Mouse (Mus musculus) heart, embryonic 11.5 days (tissue): Measurements from ENCODE around the gene Timm50. TPM values are rescaled to one million over a fixed set of nuclear protein-coding genes. Genes with fewer than 3 reads are reported as not detected.

Experiments used
- ATAC-seq: fragments of 200-750 bp; cut with Nextera tagmentation; replicated peaks from 2 replicates; pipeline ENCODE4 v1.8.0; 2017; ENCODE audit warnings: moderate library complexity; ENCODE audit not compliant: insufficient number of reproducible peaks, low FRiP score, low TSS enrichment
- H3K27ac ChIP-seq: fragments of 300-500 bp; sonication (generic); 2 replicates; pipeline ENCODE4 v1.5.1; 2014; ENCODE audit warnings: mild to moderate bottlenecking, low read depth, low read length
- H3K27me3 ChIP-seq: fragments of 300-500 bp; sonication (generic); 2 replicates; pipeline ENCODE4 v1.6.1; 2014; ENCODE audit warnings: mild to moderate bottlenecking, low read length, mixed read lengths; ENCODE audit not compliant: control insufficient read depth, insufficient read depth
- H3K36me3 ChIP-seq: fragments of 300-500 bp; sonication (generic); 2 replicates; pipeline ENCODE4 v1.6.1; 2014; ENCODE audit warnings: mild to moderate bottlenecking, low read length, moderate library complexity, mixed read lengths; ENCODE audit not compliant: control insufficient read depth, insufficient read depth
- H3K4me1 ChIP-seq: fragments of 300-500 bp; sonication (generic); 2 replicates; pipeline ENCODE4 v1.6.1; 2014; ENCODE audit warnings: low read length; ENCODE audit not compliant: control insufficient read depth, insufficient read depth
- H3K4me2 ChIP-seq: fragments of 300-500 bp; sonication (generic); 2 replicates; pipeline ENCODE4 v1.6.1; 2014; ENCODE audit warnings: mild to moderate bottlenecking, moderate library complexity
- H3K4me3 ChIP-seq: fragments of 300-500 bp; sonication (generic); 2 replicates; pipeline ENCODE4 v1.5.1; 2014; ENCODE audit warnings: low read depth, low read length
- H3K9ac ChIP-seq: fragments of 300-500 bp; sonication (generic); 2 replicates; pipeline ENCODE4 v1.6.1; 2014; ENCODE audit warnings: mild to moderate bottlenecking, low read depth, low read length, moderate library complexity
- H3K9me3 ChIP-seq: fragments of 300-500 bp; sonication (generic); replicated peaks from 2 replicates; pipeline ENCODE4 v1.6.1; 2016; ENCODE audit warnings: low read length; ENCODE audit not compliant: control insufficient read depth
- WGBS: fragments of 180-500 bp; shearing (Covaris S2); extraction: QIAGEN DNeasy Blood & Tissue Kit; methylation state at CpG from one replicate; pipeline ENCODE4 v1.1.7; 2014; ENCODE audit not compliant: insufficient replicate concordance; 5-methylcytosine and 5-hydroxymethylcytosine counted together
- polyA plus RNA-seq: library from polyadenylated mRNA; unstranded; fragments of >200 nt; fragmentation: Nextera tagmentation; extraction: Ambion mirVana; gene quantifications from 2 replicates; pipeline ENCODE4 v1.2.1, GENCODE M21; 2014

The Timm50 gene
- polyA plus RNA-seq, 1 experiment from 2014 or later: 141 TPM

DNA sequence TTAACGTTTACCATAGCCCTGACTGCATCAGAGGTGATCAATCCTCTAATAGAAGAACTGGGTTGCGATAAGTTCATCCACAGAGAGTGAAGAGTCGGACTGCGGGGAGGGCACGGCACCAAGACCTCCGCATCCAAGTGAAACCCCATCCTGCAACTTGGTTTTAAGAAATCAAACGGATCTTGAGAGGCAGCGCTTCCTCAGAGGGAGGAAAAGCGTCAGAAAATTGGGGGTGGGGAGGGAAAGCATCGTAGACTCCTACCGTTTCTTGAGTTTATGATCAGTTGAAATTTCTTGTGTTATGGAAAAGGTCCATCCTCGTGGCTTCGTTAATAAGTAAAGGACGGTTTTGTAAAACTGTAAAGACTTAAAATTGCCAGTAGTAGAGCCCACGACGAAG, 43.3 kb downstream of the Timm50 start:
- Histone ChIP-seq H3K9ac (peak overlapping the region; percentile 88), H3K36me3 (no peaks in the 10 kb centered on the region), H3K27me3 (no peaks in the 10 kb centered on the region), H3K4me2 (peak overlapping the region; percentile 83), H3K4me1 (peaks cover 5% of the 10 kb centered on the region; the same call in 1 of the 2 replicates), H3K27ac (0 out of 2 replicates have a peak overlapping the region, but pooled peaks have one; percentile 78), H3K4me3 (peak overlapping the region; percentile 89), H3K9me3 (no peaks in the 10 kb centered on the region)
- ATAC-seq: no peak
- WGBS: 30% methylated on average over 16 of the region's 16 CpGs

DNA sequence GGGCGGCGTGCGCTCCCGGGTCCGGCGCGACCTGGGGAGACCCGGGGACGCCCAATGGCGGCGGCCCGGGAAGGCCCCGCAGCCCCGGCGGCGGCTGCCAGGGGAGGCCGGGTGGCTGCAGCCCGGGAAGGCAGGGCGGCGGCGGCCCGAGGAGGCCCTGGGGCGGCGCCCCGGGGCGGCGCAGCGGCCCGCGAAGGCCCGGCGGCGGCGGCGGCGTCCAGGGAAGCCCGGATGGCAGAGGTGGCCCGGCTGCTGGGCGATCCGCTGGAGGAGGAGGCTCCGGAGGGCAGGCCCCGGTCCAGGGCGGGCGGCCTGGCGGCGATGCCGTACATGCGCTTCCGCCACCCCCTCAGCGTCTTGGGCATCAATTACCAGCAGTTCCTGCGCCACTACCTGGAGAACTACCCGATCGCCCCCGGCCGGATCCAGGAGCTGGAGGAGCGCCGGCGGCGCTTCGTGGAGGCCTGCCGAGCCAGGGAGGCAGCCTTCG, 43.8 kb downstream of the Timm50 start:
- ATAC-seq: peak; percentile 73; the same call in 1 of the 2 replicates
- H3K4me3 ChIP-seq: peak overlapping the region; percentile 89
- no peaks in the 10 kb centered on the region for H3K27me3 ChIP-seq
- H3K9ac ChIP-seq: peak overlapping the region; percentile 88
- peak overlapping the region; percentile 78 for H3K27ac ChIP-seq
- H3K4me1 ChIP-seq: peaks cover 5% of the 10 kb centered on the region; the same call in 1 of the 2 replicates
- under 1% methylated on average over 53 of the region's 62 CpGs for WGBS
- no peaks in the 10 kb centered on the region for H3K36me3 ChIP-seq
- no peaks in the 10 kb centered on the region for H3K9me3 ChIP-seq
- H3K4me2 ChIP-seq: peak overlapping the region; percentile 83

DNA sequence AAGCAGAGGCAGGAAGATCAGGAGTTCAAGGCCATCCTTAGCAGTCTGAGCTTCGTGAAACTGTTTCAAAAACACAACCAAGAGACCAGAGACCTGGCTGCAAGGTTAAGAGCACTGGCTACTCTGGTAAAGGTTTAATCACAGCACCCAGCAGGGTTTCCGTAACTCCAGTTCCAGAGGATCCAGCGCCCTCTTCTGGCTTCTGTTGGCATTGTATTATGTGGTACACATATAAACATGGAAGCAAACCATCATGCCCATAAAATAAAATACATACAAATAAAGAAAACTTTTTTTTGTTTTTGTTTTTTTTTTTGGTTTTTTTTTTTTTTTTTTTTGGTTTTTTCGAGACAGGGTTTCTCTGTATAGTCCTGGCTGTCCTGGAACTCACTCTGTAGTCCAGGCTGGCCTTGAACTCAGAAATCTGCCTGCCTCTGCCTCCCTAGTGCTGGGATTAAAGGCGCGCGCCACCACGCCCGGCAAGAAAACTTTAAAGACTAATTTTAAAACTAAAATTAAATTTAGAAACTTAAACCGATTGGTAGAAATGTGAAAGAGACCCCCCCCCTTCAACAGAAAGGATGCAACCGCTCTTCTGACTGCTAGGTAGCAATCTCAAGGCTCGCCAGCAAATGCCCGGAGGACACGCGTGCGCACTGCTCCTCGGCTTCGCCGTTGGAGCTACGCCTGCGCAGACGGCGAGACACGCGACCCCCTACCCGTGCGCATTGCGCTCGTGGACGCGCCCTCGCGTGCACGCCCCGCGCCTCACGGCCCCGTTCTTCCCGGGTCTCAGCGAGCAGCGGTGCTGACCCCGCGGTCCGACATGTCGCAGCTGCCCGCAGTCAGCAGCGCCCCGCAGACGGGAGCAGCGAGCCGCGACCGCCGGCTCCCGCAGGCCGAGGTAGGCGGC, 44.5 kb downstream of the Timm50 start, which contains the start of gene Eid2:
TSS of gene Eid2 (plus strand) at position 753 of the 913 bp plus-strand sequence.
- Histone ChIP-seq H3K27ac (peak within 1 kb of the TSS; percentile 78), H3K4me3 (peak within 1 kb of the TSS; percentile 89), H3K9ac (peak within 1 kb of the TSS; percentile 88), H3K9me3 (no peaks in the 10 kb centered on the region), H3K36me3 (no peaks in the 10 kb centered on the region), H3K4me1 (peaks cover 5% of the 10 kb centered on the region; the same call in 1 of the 2 replicates), H3K27me3 (no peaks in the 10 kb centered on the region), H3K4me2 (peak within 1 kb of the TSS; percentile 83)
- 7% methylated on average over 57 of the region's 57 CpGs for WGBS
- peak; percentile 80 for ATAC-seq

- no peaks in the 10 kb centered on the region for H3K9me3 ChIP-seq
- H3K4me3 ChIP-seq: no peak overlapping the region
- H3K27me3 ChIP-seq: no peaks in the 10 kb centered on the region
- no peak overlapping the region for H3K27ac ChIP-seq
- no peaks in the 10 kb centered on the region for H3K36me3 ChIP-seq
- ATAC-seq: no peak
- WGBS: 85% methylated on average over 13 of the region's 13 CpGs
- peaks cover 5% of the 10 kb centered on the region; the same call in 1 of the 2 replicates for H3K4me1 ChIP-seq
- H3K9ac ChIP-seq: no peak overlapping the region
- no peak overlapping the region for H3K4me2 ChIP-seq
Observed at GRCm38 (mm10) chr7:28265391-28265790, 46.5 kb downstream of the Timm50 start.

DNA sequence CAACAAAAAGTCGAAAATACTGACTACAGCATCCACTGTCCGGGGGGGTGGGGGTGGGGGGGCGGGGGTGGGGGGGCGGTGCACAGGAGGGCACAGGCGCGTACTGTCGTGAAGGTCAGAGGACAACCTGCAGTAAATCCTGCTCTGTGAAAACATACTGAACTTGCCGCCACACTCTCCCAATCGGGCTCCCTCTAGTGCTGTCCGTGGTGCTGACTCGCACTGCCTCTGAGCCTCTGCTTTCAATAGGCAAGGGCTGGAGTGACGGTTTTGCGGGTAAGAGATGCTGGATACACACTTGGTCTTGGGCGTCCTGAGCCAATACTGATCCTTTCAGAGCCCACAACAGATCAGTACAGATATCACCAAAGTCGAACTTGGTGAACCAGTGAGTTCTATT, 48.1 kb downstream of the Timm50 start:
- peaks cover 4% of the 10 kb centered on the region; the same call in 1 of the 2 replicates for H3K4me1 ChIP-seq
- H3K4me2 ChIP-seq: no peak overlapping the region
- no peaks in the 10 kb centered on the region for H3K36me3 ChIP-seq
- H3K9me3 ChIP-seq: no peaks in the 10 kb centered on the region
- ATAC-seq: no peak
- H3K27ac ChIP-seq: no peak overlapping the region
- H3K4me3 ChIP-seq: no peak overlapping the region
- no peak overlapping the region for H3K9ac ChIP-seq
- H3K27me3 ChIP-seq: no peaks in the 10 kb centered on the region
- 5% methylated on average over 15 of the region's 15 CpGs for WGBS

- no peaks in the 10 kb centered on the region for H3K9me3 ChIP-seq
- H3K36me3 ChIP-seq: no peaks in the 10 kb centered on the region
- H3K4me1 ChIP-seq: no peaks in the 10 kb centered on the region
- ATAC-seq: no peak
- H3K9ac ChIP-seq: no peak overlapping the region
- H3K27me3 ChIP-seq: no peaks in the 10 kb centered on the region
- H3K4me3 ChIP-seq: no peak overlapping the region
- 44% methylated on average over 5 of the region's 5 CpGs for WGBS
- no peak overlapping the region for H3K27ac ChIP-seq
- H3K4me2 ChIP-seq: no peak overlapping the region
Observed at GRCm38 (mm10) chr7:28262861-28263260, 49.0 kb downstream of the Timm50 start.

Other genes with a start within 250 kb of the Timm50 start
- gene Fcgbp, start 240.8 kb downstream of the Timm50 start, polyA plus RNA-seq: 0.24 TPM in 1 of 2 replicates, not detected in the other
- gene 9530053A07Rik, start 182.6 kb downstream of the Timm50 start, polyA plus RNA-seq: not detected in 2 replicates
- 23.9 and 32.3 TPM in 2 replicates for gene Fbl, start 142.4 kb downstream of the Timm50 start, polyA plus RNA-seq
- 8.5 and 9.9 TPM in 2 replicates for gene Dyrk1b, start 132.6 kb downstream of the Timm50 start, polyA plus RNA-seq
- gene Eid2, start 44.2 kb downstream of the Timm50 start, polyA plus RNA-seq: 5.4 TPM in 2 replicates
- 6.3 and 8.1 TPM in 2 replicates for gene Eid2b, start 34.3 kb downstream of the Timm50 start, polyA plus RNA-seq
- gene Selenov, start 20.9 kb downstream of the Timm50 start, polyA plus RNA-seq: not detected in 2 replicates
- gene Dll3, start 9.8 kb downstream of the Timm50 start, polyA plus RNA-seq: 0.24 and 0.43 TPM in 2 replicates
- 55.2 and 60.3 TPM in 2 replicates for gene Supt5, start 26.7 kb upstream of the Timm50 start, polyA plus RNA-seq
- 750 and 792 TPM in 2 replicates for gene Rps16, start 38.6 kb upstream of the Timm50 start, polyA plus RNA-seq
- gene Plekhg2, start 60.5 kb upstream of the Timm50 start, polyA plus RNA-seq: 44.6 and 47.8 TPM in 2 replicates
- 10.9 and 11.6 TPM in 2 replicates for gene Zfp36, start 68.2 kb upstream of the Timm50 start, polyA plus RNA-seq
- gene Med29, start 80.6 kb upstream of the Timm50 start, polyA plus RNA-seq: 46.4 and 54.3 TPM in 2 replicates
- 70.2 and 81.4 TPM in 2 replicates for gene Paf1, start 80.9 kb upstream of the Timm50 start, polyA plus RNA-seq
- 5.8 and 6.4 TPM in 2 replicates for gene Gmfg, start 125.4 kb upstream of the Timm50 start, polyA plus RNA-seq
- 1.4 and 1.7 TPM in 2 replicates for gene Lrfn1, start 139.9 kb upstream of the Timm50 start, polyA plus RNA-seq
- not detected in 2 replicates for gene Ifnl2, start 198.4 kb upstream of the Timm50 start, polyA plus RNA-seq
- gene Ifnl3, start 210.8 kb upstream of the Timm50 start, polyA plus RNA-seq: not detected in 2 replicates
- not detected in 2 replicates for gene Sycn, start 228.8 kb upstream of the Timm50 start, polyA plus RNA-seq
- not detected in 2 replicates for gene Nccrp1, start 235.2 kb upstream of the Timm50 start, polyA plus RNA-seq